Mouse (Mus musculus) kidney, postnatal 36 days (tissue): ENCODE results near the gene Lrrc17.

Experiments
- DNase-seq, 2 experiments: peaks; one replicate each; pipeline ENCODE4 v3.0.0; 2021 to 2022; ENCODE audit warnings: mixed read lengths in 2 of 2

Gene Lrrc17

GRCm38 (mm10) chr5:21542226-21542625 lies 1.1 kb upstream of the Lrrc17 start:
- DNase-seq: no peak

GRCm38 (mm10) chr5:21544821-21545220 lies 1.5 kb downstream of the Lrrc17 start:
- no peak for DNase-seq

GRCm38 (mm10) chr5:21545227-21545626 lies 1.9 kb downstream of the Lrrc17 start:
- no peak for DNase-seq

- no peak for DNase-seq
Observed at GRCm38 (mm10) chr5:21545786-21546185, 2.4 kb downstream of the Lrrc17 start.

- DNase-seq: no peak
Observed at GRCm38 (mm10) chr5:21547005-21547404, 3.6 kb downstream of the Lrrc17 start.

- DNase-seq: no peak
Observed at GRCm38 (mm10) chr5:21553685-21554084, 10.3 kb downstream of the Lrrc17 start.

GRCm38 (mm10) chr5:21554732-21555131 lies 11.4 kb downstream of the Lrrc17 start:
- no peak for DNase-seq

GRCm38 (mm10) chr5:21556502-21556901 lies 13.1 kb downstream of the Lrrc17 start:
- no peak for DNase-seq

- peak; percentile 33 to 42 for DNase-seq
Observed at GRCm38 (mm10) chr5:21563936-21564335, 20.6 kb downstream of the Lrrc17 start.

GRCm38 (mm10) chr5:21565392-21566065 lies 22.2 kb downstream of the Lrrc17 start:
- DNase-seq: no peak

- DNase-seq: no peak
Observed at GRCm38 (mm10) chr5:21567784-21568183, 24.4 kb downstream of the Lrrc17 start.

GRCm38 (mm10) chr5:21572764-21573416 lies 29.5 kb downstream of the Lrrc17 start:
- DNase-seq: no peak

- no peak for DNase-seq
Observed at GRCm38 (mm10) chr5:21574386-21575209, 31.2 kb downstream of the Lrrc17 start.

GRCm38 (mm10) chr5:21575210-21575550 lies 31.8 kb downstream of the Lrrc17 start:
- DNase-seq: no peak

- no peak for DNase-seq
Observed at GRCm38 (mm10) chr5:21578136-21578535, 34.8 kb downstream of the Lrrc17 start.

- peak; percentile 41 to 76 for DNase-seq
Observed at GRCm38 (mm10) chr5:21586763-21587162, 43.4 kb downstream of the Lrrc17 start.

GRCm38 (mm10) chr5:21587683-21588082 lies 44.3 kb downstream of the Lrrc17 start:
- no peak for DNase-seq

- DNase-seq: no peak
Observed at GRCm38 (mm10) chr5:21588220-21588619, 44.9 kb downstream of the Lrrc17 start.

GRCm38 (mm10) chr5:21592106-21592505 lies 48.7 kb downstream of the Lrrc17 start:
- DNase-seq: no peak

- no peak for DNase-seq
Observed at GRCm38 (mm10) chr5:21593201-21593709, 49.9 kb downstream of the Lrrc17 start.

- peak; percentile 38 to 57 for DNase-seq
Observed at GRCm38 (mm10) chr5:21599536-21599935, 56.2 kb downstream of the Lrrc17 start.

GRCm38 (mm10) chr5:21599961-21600360 lies 56.6 kb downstream of the Lrrc17 start:
- peak in 1 of 2 experiments; percentile 16 for DNase-seq

GRCm38 (mm10) chr5:21605936-21606335 lies 62.6 kb downstream of the Lrrc17 start:
- peak in 1 of 2 experiments; percentile 10 for DNase-seq
